Mouse (Mus musculus) retina, embryonic 14.5 days (tissue): ENCODE data around the gene Zc3h18.

ENCODE experiments used
- DNase-seq: peaks from one replicate; pipeline ENCODE4 v3.0.0-alpha.2; 2015; ENCODE audit warnings: low spot score

Zc3h18 gene

DNA sequence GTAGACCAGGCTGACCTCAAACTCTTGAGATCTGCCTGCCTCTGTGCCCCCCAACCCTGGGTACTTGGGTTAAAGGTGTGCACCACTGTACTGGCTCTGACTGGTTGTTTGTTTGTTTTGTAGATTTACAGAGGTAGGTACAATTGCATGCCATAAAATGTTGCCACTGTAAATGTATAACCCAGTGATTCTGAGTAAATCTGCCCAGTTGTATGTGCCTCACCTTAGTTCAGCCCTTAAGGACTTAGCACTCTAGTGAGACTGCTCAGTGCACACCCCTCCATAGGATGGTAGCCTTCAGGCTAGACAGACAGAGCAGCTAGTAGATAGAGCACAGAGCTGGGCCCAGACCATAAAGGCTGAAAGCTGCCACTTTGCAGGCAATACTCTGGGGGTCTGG, 17.3 kb downstream of the Zc3h18 start:
- no peak for DNase-seq

DNA sequence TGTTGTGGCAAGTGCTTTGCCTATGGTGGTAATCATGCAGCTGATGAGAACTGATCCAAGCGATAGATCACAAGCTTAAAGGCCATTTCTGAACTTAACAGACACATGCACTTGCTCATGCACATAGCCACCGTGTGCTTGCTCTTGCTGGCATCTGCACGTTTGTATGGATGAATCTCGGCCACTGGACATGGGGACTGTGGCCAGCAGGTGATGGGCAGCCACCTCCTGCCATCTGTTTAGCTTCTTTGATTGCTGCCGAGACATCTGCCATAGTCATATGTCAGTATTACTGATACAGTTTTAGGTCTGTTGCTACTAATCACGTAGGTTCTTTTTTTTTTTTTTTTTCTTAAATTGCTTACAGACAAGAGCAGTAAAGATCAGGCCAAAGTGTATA, 18.9 kb downstream of the Zc3h18 start:
- no peak for DNase-seq

DNA sequence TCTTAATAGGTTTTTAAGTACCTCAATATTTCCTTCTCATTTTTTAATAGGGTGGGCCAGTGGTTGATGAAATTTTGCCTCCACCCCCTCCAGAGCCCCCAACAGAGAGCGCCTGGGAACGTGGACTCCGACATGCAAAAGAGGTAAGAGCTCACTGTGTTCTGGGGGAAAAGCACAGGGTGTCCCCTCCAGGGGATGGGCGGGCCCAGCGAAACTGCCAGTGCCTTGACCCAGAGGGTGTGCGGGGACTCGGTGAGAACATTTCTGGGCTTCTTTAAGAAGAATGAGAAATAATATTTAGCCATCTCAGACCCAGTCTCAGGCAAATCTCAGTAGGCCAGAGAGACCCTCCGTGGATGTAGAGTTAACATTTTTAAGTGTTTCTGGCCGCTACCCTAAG, 21.8 kb downstream of the Zc3h18 start:
- DNase-seq: no peak

GRCm38 (mm10) chr8:122405146-122405805, 28.9 kb downstream of the Zc3h18 start:
- DNase-seq: no peak

- DNase-seq: no peak
Measured at GRCm38 (mm10) chr8:122407678-122408077, 31.3 kb downstream of the Zc3h18 start.

GRCm38 (mm10) chr8:122414311-122414710, 37.9 kb downstream of the Zc3h18 start:
- DNase-seq: no peak

DNA sequence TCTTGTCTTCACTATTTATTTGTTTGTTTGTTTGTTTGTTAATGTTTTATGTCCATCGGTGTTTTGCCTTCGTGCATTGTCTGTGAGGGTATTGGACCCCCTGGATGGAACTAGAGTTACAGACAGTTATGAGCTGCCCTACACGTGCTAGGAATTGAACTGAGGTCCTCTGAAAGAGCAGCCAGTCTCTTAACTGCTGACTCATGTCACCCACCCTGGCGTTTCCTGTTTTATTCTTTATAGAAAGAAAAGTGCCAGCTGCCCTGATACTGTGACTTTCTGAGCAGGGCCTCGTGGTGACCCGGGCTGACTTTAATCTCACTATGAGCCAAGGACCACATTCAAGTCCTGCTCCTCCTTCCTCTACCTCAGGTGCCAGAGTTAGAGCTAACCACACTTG, 39.1 kb downstream of the Zc3h18 start:
- DNase-seq: no peak

DNA sequence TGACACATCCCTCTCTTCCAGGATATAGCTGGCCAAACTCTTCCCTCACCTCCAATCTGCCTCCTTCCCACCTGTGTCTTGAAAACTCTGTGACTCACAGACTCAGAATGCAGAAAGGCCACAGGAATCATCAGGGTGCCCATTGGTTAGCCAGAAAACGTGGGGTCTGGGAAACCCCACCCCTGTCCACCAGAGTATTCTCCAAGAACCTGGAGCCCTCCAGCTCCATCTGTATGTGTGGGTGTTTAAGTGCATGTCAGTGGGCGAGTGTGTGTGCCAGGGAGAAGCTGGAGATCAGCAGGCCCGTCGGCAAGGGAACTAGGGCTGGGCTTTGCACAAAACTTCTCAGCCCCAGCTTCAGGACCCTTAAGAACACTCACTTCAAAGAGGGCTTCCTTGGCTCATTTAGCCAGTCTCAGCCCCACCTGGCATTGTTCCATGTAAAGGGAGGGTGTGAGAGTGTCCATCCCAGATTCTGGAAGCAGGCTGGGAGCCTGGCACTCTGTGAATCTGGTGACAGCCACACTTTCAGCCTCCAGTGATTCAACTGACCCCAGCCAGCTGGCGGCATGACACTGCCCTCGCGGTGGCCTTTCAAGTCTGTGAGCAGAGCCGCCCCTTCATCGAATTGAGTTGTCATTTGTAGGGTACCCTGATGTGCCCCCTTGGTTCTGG, 43.6 kb downstream of the Zc3h18 start:
- DNase-seq: no peak

GRCm38 (mm10) chr8:122421376-122422070, 45.1 kb downstream of the Zc3h18 start, which contains the start of gene Il17c:
TSS of gene Il17c (plus strand) at chr8:122422020.
- DNase-seq: no peak

GRCm38 (mm10) chr8:122423217-122423616, 46.8 kb downstream of the Zc3h18 start:
- no peak for DNase-seq

- no peak for DNase-seq
Measured at GRCm38 (mm10) chr8:122423659-122424058, 47.2 kb downstream of the Zc3h18 start.

DNA sequence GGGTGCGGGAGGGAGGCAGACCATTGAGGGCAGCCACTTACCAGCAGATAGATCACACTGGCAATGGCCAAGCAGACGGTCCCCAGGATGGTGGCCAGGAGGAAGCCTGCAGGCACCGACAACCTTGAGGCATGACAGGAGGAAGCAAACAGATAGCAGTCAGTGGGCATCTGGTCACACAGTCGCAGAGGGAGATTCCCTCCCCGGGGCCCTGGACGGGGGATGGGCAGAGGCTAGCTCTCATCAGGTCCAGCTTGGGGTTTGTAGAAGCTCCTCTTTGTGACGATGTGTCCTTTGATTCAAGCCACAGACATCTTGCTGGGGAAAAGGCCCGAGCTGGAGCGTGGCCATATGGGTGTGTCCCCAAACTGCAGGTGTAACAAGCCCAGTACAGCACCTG, 49.7 kb downstream of the Zc3h18 start:
- DNase-seq: no peak

DNA sequence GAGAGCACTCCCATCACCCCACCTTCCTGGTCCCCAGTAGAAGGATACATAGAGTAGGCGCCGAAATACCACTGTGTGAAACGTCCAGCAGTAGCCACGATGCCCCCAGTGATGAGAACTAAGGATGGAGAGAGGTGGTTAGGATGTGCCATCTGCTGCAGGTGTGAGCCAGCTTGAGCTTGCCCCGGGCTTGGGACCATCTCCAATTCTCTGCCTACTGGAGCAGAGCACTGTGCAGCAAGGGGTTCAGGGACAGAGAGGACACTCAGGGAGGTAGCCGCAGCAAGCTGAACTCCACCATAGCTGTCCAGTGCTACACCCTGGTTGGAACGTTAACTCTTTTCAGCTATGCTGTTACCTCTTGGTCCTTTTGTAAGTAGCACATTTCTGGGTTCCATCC, 51.2 kb downstream of the Zc3h18 start:
- no peak for DNase-seq

GRCm38 (mm10) chr8:122428163-122428562, 51.8 kb downstream of the Zc3h18 start:
- no peak for DNase-seq

DNA sequence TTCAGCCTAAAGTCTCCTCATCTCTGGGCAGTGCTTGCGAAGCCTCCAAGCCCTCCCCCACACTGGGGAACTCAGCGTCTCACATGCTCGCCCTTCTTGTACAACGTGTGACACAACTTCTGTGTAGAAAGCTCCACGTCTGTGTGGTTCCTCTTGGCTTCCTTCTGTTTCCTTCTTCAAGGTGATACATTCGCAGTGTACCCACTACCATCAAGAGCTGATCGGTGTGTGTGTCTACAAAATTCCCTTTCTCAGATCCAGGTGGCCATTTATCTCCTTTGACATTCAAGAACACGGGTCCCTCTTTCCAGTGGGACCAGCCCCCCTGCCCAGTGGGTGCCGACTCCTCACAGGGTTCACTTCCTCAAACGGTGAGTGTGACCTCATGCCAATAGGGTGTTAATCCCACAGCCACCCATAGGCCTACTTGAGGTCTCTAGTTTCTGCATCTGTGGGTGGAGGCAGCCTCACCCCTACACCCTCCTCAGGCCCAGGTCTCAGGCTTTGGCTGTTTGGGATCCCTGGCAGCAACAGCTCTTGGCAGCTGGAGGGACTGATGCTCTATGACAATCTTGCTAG, 53.7 kb downstream of the Zc3h18 start:
- DNase-seq: no peak

DNA sequence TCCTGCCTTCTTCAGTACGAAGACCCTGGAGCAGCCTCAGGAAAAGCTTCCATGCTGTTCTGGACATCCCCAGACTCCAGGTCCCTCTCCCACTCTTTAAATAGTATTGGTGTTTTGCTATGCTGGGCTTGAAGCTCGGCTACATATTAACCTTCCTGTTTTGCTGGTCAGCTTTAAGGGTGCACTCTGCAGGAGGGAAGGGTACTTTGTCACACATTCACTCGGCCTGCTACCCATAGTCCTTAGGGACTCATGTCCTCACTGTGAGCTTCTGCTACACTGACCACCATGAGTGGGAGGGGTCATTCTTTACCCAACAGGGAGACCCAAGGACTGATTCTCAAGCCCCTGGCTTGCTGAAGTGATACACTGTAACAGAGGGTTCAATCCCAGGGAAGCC, 54.2 kb downstream of the Zc3h18 start:
- no peak for DNase-seq

- no peak for DNase-seq
Measured at GRCm38 (mm10) chr8:122431694-122432442, 55.5 kb downstream of the Zc3h18 start.

- peak; percentile 68 for DNase-seq
Measured at GRCm38 (mm10) chr8:122432443-122433268, 56.2 kb downstream of the Zc3h18 start, which contains the start of gene Cyba. TSS of gene Cyba (minus strand) at chr8:122432930.

DNA sequence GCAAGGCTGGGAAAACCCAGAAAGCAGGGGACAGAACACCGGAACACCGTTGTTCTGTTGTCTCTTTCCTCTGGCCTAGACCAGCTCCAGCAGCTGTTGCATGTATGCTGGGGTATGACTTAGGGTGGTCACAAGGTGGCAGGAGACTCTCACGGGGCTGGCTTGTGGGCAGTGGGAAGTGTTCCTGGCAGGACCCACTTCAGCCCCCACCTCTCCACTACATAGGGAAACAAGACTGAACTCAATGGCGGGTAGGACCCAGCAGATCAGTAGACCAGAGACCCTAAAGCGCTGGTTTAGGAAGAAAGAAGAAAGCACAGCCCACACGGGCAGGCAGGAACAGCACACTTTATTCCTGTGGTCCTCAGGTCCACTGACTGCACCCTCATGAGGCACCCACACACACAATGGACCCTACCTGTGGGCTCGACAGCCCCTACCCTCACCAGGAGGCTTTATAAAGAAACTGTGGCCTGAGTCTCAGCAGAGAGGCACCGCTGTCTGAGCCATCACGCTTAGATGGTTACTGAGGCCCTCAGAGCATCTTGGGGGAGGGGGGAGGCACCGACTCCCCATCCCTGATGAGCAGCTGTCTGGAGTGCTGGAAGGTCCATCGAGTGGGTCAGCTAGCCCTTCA, 57.0 kb downstream of the Zc3h18 start:
- DNase-seq: peak; percentile 24

DNA sequence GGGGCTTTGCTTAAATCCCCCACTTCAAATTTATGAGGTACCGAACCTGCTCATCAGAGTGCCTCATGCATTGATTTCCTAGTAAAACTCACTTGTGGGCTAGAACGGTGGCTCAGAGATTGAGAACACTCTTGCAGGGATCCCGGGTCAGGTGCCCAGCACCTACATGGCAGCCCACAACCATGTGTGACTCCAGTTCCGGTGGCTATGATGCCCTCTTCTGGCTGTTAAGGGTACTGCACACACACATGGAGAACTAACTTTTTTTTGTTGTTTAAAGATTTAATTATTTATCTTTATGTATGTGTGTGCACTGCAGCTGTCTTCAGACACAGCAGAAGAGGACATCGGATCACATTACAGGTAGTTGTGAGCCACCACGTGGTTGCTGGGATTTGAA, 59.0 kb downstream of the Zc3h18 start:
- DNase-seq: no peak

DNA sequence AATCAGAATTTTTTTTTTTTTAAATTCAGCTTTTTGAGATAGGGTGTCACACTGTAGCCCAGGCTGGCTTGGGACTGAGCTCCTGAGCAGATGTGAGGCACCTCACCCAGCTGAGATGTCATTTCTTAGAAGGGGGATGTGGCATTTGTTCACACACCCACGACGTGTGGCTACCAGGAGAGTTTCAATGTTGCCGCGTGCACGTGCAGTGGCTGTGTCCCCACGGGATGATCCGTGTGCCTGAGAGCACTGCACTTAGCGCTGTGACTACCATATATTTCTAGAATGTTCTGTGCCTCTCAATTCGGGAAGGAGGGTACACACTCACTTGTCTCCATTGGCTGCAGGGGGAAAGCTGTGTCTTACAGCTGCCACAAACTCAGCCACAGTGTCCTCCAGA, 59.7 kb downstream of the Zc3h18 start:
- DNase-seq: no peak
